Mouse (Mus musculus) stomach, embryonic 15.5 days (tissue): ENCODE results near the gene Eif3a. TPM values are rescaled to one million over a fixed set of nuclear protein-coding genes. Genes with fewer than 3 reads are reported as not detected.

Source experiments
- ATAC-seq: fragments of 200-750 bp; cut with Nextera tagmentation; 2 replicates; pipeline ENCODE4 v1.8.0; 2017; ENCODE audit warnings: low read depth, moderate number of reproducible peaks, moderate TSS enrichment; ENCODE audit not compliant: insufficient read depth, low FRiP score
- H3K27ac ChIP-seq: fragments of 300-500 bp; sonication (generic); 2 replicates; pipeline ENCODE4 v1.5.1; 2015; ENCODE audit warnings: mild to moderate bottlenecking, inconsistent platforms
- H3K27me3 ChIP-seq: fragments of 300-500 bp; sonication (generic); replicated peaks from 2 replicates; pipeline ENCODE4 v1.6.1; 2015; ENCODE audit warnings: inconsistent platforms
- H3K36me3 ChIP-seq: fragments of 300-500 bp; sonication (generic); 2 replicates; pipeline ENCODE4 v1.6.1; 2015; ENCODE audit warnings: inconsistent platforms
- H3K4me1 ChIP-seq: fragments of 300-500 bp; sonication (generic); 2 replicates; pipeline ENCODE4 v1.6.1; 2015; ENCODE audit warnings: inconsistent platforms
- H3K4me2 ChIP-seq: fragments of 300-500 bp; sonication (generic); 2 replicates; pipeline ENCODE4 v1.6.1; 2015; ENCODE audit warnings: mild to moderate bottlenecking, inconsistent platforms
- H3K4me3 ChIP-seq: fragments of 300-500 bp; sonication (generic); replicated peaks from 2 replicates; pipeline ENCODE4 v1.5.1; 2015; ENCODE audit warnings: inconsistent platforms
- H3K9ac ChIP-seq: fragments of 300-500 bp; sonication (generic); 2 replicates; pipeline ENCODE4 v1.6.1; 2015; ENCODE audit warnings: inconsistent platforms
- H3K9me3 ChIP-seq: fragments of 300-500 bp; sonication (generic); 2 replicates; pipeline ENCODE4 v1.6.1; 2016; ENCODE audit warnings: inconsistent platforms
- WGBS: fragments of 180-500 bp; shearing (Covaris S2); methylation state at CpG from one replicate; pipeline ENCODE4 v1.1.7; 2015; 5-methylcytosine and 5-hydroxymethylcytosine counted together
- polyA plus RNA-seq: library from polyadenylated mRNA; unstranded; fragments of >200 nt; fragmentation: Nextera tagmentation; extraction: Ambion mirVana; gene quantifications from 2 replicates; pipeline ENCODE4 v1.2.1, GENCODE M21; 2015

The Eif3a gene
- polyA plus RNA-seq, 1 experiment from 2014 or later = 135 TPM

- Histone ChIP-seq H3K4me1 (peaks cover 7% of the 10 kb centered on the region; the same call in 1 of the 2 replicates), H3K4me3 (peak overlapping the region; percentile 55), H3K27me3 (no peaks in the 10 kb centered on the region), H3K4me2 (peak overlapping the region; percentile 100), H3K36me3 (peaks cover 6% of the 10 kb centered on the region), H3K27ac (no peak overlapping the region; the same call in 1 of the 2 replicates), H3K9ac (peak overlapping the region; percentile 56; the same call in 1 of the 2 replicates), H3K9me3 (no peaks in the 10 kb centered on the region)
- ATAC-seq = no peak
- 4% methylated on average over 25 of the region's 25 CpGs for WGBS
Measured at GRCm38 (mm10) chr19:60757099-60757785, 33.2 kb downstream of the Eif3a start.

GRCm38 (mm10) chr19:60756192-60757098, 34.0 kb downstream of the Eif3a start:
- peak overlapping the region; percentile 55 for H3K4me3 ChIP-seq
- H3K36me3 ChIP-seq = peaks cover 3% of the 10 kb centered on the region
- WGBS = under 1% methylated on average over 113 of the region's 115 CpGs
- peak overlapping the region; percentile 56 for H3K9ac ChIP-seq
- H3K27ac ChIP-seq = peak overlapping the region; percentile 51; the same call in 1 of the 2 replicates
- H3K4me2 ChIP-seq = peak overlapping the region; percentile 100
- no peaks in the 10 kb centered on the region for H3K9me3 ChIP-seq
- ATAC-seq = peak; percentile 61
- peaks cover 7% of the 10 kb centered on the region; the same call in 1 of the 2 replicates for H3K4me1 ChIP-seq
- no peaks in the 10 kb centered on the region for H3K27me3 ChIP-seq

- peak within 1 kb of the TSS; percentile 56 for H3K9ac ChIP-seq
- peaks cover 7% of the 10 kb centered on the region; the same call in 1 of the 2 replicates for H3K4me1 ChIP-seq
- WGBS = under 1% methylated on average over 56 of the region's 58 CpGs
- peaks cover 3% of the 10 kb centered on the region for H3K36me3 ChIP-seq
- H3K27me3 ChIP-seq = no peaks in the 10 kb centered on the region
- peak within 1 kb of the TSS; percentile 51; the same call in 1 of the 2 replicates for H3K27ac ChIP-seq
- ATAC-seq = peak; percentile 96
- peak within 1 kb of the TSS; percentile 100 for H3K4me2 ChIP-seq
- no peaks in the 10 kb centered on the region for H3K9me3 ChIP-seq
- peak within 1 kb of the TSS; percentile 55 for H3K4me3 ChIP-seq
Measured at GRCm38 (mm10) chr19:60755438-60756191, 34.8 kb downstream of the Eif3a start, which contains the start of gene Nanos1. TSS of gene Nanos1 (plus strand) at chr19:60755987.

GRCm38 (mm10) chr19:60747801-60748200, 42.7 kb downstream of the Eif3a start:
- no peak overlapping the region for H3K27ac ChIP-seq
- WGBS = 64% methylated on average over 1 of the region's 1 CpGs
- no peak overlapping the region for H3K9ac ChIP-seq
- no peak for ATAC-seq
- no peaks in the 10 kb centered on the region for H3K9me3 ChIP-seq
- H3K36me3 ChIP-seq = no peaks in the 10 kb centered on the region
- no peak overlapping the region for H3K4me3 ChIP-seq
- H3K4me1 ChIP-seq = no peaks in the 10 kb centered on the region
- no peak overlapping the region for H3K4me2 ChIP-seq
- no peaks in the 10 kb centered on the region for H3K27me3 ChIP-seq

- Histone ChIP-seq H3K9me3 (no peaks in the 10 kb centered on the region), H3K27me3 (no peaks in the 10 kb centered on the region), H3K4me1 (no peaks in the 10 kb centered on the region), H3K36me3 (no peaks in the 10 kb centered on the region), H3K9ac (no peak overlapping the region), H3K4me3 (no peak overlapping the region), H3K4me2 (no peak overlapping the region), H3K27ac (no peak overlapping the region)
- WGBS = 65% methylated on average over 5 of the region's 5 CpGs
- ATAC-seq = peak; percentile 89
Measured at GRCm38 (mm10) chr19:60743767-60744547, 46.5 kb downstream of the Eif3a start.

GRCm38 (mm10) chr19:60740560-60740959, 49.9 kb downstream of the Eif3a start:
- Histone ChIP-seq H3K36me3 (no peaks in the 10 kb centered on the region), H3K4me1 (no peaks in the 10 kb centered on the region), H3K4me2 (no peak overlapping the region), H3K27ac (no peak overlapping the region), H3K9ac (no peak overlapping the region), H3K27me3 (no peaks in the 10 kb centered on the region), H3K4me3 (no peak overlapping the region), H3K9me3 (no peaks in the 10 kb centered on the region)
- WGBS = 59% methylated on average over 1 of the region's 1 CpGs
- no peak for ATAC-seq

GRCm38 (mm10) chr19:60731966-60732365, 58.5 kb downstream of the Eif3a start:
- H3K9ac ChIP-seq = no peak overlapping the region
- H3K27me3 ChIP-seq = no peaks in the 10 kb centered on the region
- no peaks in the 10 kb centered on the region for H3K9me3 ChIP-seq
- no peak overlapping the region for H3K27ac ChIP-seq
- no peaks in the 10 kb centered on the region for H3K36me3 ChIP-seq
- H3K4me1 ChIP-seq = no peaks in the 10 kb centered on the region
- no peak for ATAC-seq
- no peak overlapping the region for H3K4me2 ChIP-seq
- WGBS = 79% methylated on average over 1 of the region's 1 CpGs
- H3K4me3 ChIP-seq = no peak overlapping the region

- no peaks in the 10 kb centered on the region for H3K9me3 ChIP-seq
- no peaks in the 10 kb centered on the region for H3K36me3 ChIP-seq
- H3K27me3 ChIP-seq = no peaks in the 10 kb centered on the region
- H3K4me2 ChIP-seq = no peak overlapping the region
- H3K9ac ChIP-seq = no peak overlapping the region
- H3K4me3 ChIP-seq = no peak overlapping the region
- WGBS = 70% methylated on average over 1 of the region's 1 CpGs
- H3K27ac ChIP-seq = no peak overlapping the region
- H3K4me1 ChIP-seq = no peaks in the 10 kb centered on the region
- no peak for ATAC-seq
Measured at GRCm38 (mm10) chr19:60731299-60731698, 59.2 kb downstream of the Eif3a start.

GRCm38 (mm10) chr19:60730281-60730852, 60.1 kb downstream of the Eif3a start:
- Histone ChIP-seq H3K4me3 (no peak overlapping the region), H3K36me3 (no peaks in the 10 kb centered on the region), H3K9me3 (no peaks in the 10 kb centered on the region), H3K27me3 (no peaks in the 10 kb centered on the region), H3K9ac (no peak overlapping the region), H3K4me1 (no peaks in the 10 kb centered on the region), H3K27ac (no peak overlapping the region), H3K4me2 (no peak overlapping the region)
- ATAC-seq = no peak
- 45% methylated on average over 2 of the region's 2 CpGs for WGBS

- 90% methylated on average over 2 of the region's 2 CpGs for WGBS
- H3K4me2 ChIP-seq = no peak overlapping the region
- no peak overlapping the region for H3K9ac ChIP-seq
- no peaks in the 10 kb centered on the region for H3K27me3 ChIP-seq
- H3K27ac ChIP-seq = no peak overlapping the region
- no peaks in the 10 kb centered on the region for H3K4me1 ChIP-seq
- no peak for ATAC-seq
- H3K4me3 ChIP-seq = no peak overlapping the region
- no peaks in the 10 kb centered on the region for H3K9me3 ChIP-seq
- no peaks in the 10 kb centered on the region for H3K36me3 ChIP-seq
Measured at GRCm38 (mm10) chr19:60716381-60716780, 74.1 kb downstream of the Eif3a start.

- ATAC-seq = no peak
- Histone ChIP-seq H3K27me3 (no peaks in the 10 kb centered on the region), H3K9ac (no peak overlapping the region), H3K9me3 (no peaks in the 10 kb centered on the region), H3K27ac (no peak overlapping the region), H3K4me2 (no peak overlapping the region), H3K4me1 (no peaks in the 10 kb centered on the region), H3K36me3 (no peaks in the 10 kb centered on the region), H3K4me3 (no peak overlapping the region)
- WGBS = 79% methylated on average over 2 of the region's 2 CpGs
Measured at GRCm38 (mm10) chr19:60712577-60712976, 77.9 kb downstream of the Eif3a start.
